Mouse (Mus musculus): Measurements from ENCODE around the gene Morn4. TPM values are rescaled to one million over a fixed set of nuclear protein-coding genes. Genes with fewer than 3 reads are reported as not detected.
"Not testable (repeated sequence)": the region's sequence is repeated elsewhere in the genome, so short reads cannot be mapped to it uniquely, and the experiment has no call there.

The Morn4 gene
- polyA plus RNA-seq, 1 experiment from 2014 or later, result 43.4 TPM

GRCm38 (mm10) chr19:42118596-42118995, 32.4 kb upstream of the Morn4 start:
- no peak for DNase-seq (ENCODE audit: extremely low spot score, low spot score)
- H3K9me3 ChIP-seq, result no peaks in the 10 kb centered on the region
- peaks cover 97% of the 10 kb centered on the region for H3K36me3 ChIP-seq (replicated peaks)
- no peaks in the 10 kb centered on the region for H3K27me3 ChIP-seq (ENCODE audit: poor library complexity, severe bottlenecking)
- WGBS, result 92% methylated on average over 5 of the region's 5 CpGs
- no peaks in the 10 kb centered on the region for H3K4me1 ChIP-seq
- H3K27ac ChIP-seq, result no peak overlapping the region
- H3K4me3 ChIP-seq, result no peak overlapping the region

GRCm38 (mm10) chr19:42118142-42118541, 32.0 kb upstream of the Morn4 start:
- Histone ChIP-seq H3K27ac (no peak overlapping the region), H3K9me3 (no peaks in the 10 kb centered on the region), H3K4me3 (no peak overlapping the region), H3K4me1 (no peaks in the 10 kb centered on the region), H3K36me3 (replicated peaks) (peaks cover 97% of the 10 kb centered on the region), H3K27me3 (ENCODE audit: poor library complexity, severe bottlenecking) (no peaks in the 10 kb centered on the region)
- 96% methylated on average over 9 of the region's 9 CpGs for WGBS
- no peak for DNase-seq (ENCODE audit: extremely low spot score, low spot score)

- H3K27me3 ChIP-seq (ENCODE audit: poor library complexity, severe bottlenecking), result no peaks in the 10 kb centered on the region
- no peak overlapping the region for H3K4me3 ChIP-seq
- DNase-seq (ENCODE audit: extremely low spot score, low spot score), result no peak
- H3K4me1 ChIP-seq, result no peaks in the 10 kb centered on the region
- peaks cover 86% of the 10 kb centered on the region for H3K36me3 ChIP-seq (replicated peaks)
- H3K27ac ChIP-seq, result no peak overlapping the region
- no peaks in the 10 kb centered on the region for H3K9me3 ChIP-seq
- WGBS, result 90% methylated on average over 4 of the region's 4 CpGs
These were observed 29.7 kb upstream of the Morn4 start for GRCm38 (mm10) chr19:42115783-42116335.

- H3K27ac ChIP-seq, result no peak overlapping the region
- H3K4me3 ChIP-seq, result no peak overlapping the region
- no peaks in the 10 kb centered on the region for H3K9me3 ChIP-seq
- no peaks in the 10 kb centered on the region for H3K27me3 ChIP-seq (ENCODE audit: poor library complexity, severe bottlenecking)
- 97% methylated on average over 9 of the region's 9 CpGs for WGBS
- no peak for DNase-seq (ENCODE audit: extremely low spot score, low spot score)
- peaks cover 70% of the 10 kb centered on the region for H3K36me3 ChIP-seq (replicated peaks)
- no peaks in the 10 kb centered on the region for H3K4me1 ChIP-seq
These were observed 18.5 kb upstream of the Morn4 start for GRCm38 (mm10) chr19:42104681-42105080.

- Histone ChIP-seq H3K4me3 (no peak overlapping the region), H3K4me1 (no peaks in the 10 kb centered on the region), H3K27me3 (ENCODE audit: poor library complexity, severe bottlenecking) (no peaks in the 10 kb centered on the region), H3K27ac (no peak overlapping the region), H3K36me3 (replicated peaks) (peaks cover 61% of the 10 kb centered on the region), H3K9me3 (no peaks in the 10 kb centered on the region)
- WGBS, result 93% methylated on average over 3 of the region's 3 CpGs
- DNase-seq (ENCODE audit: extremely low spot score, low spot score), result no peak
These were observed 13.2 kb upstream of the Morn4 start for GRCm38 (mm10) chr19:42099406-42099805.

GRCm38 (mm10) chr19:42090637-42091141, 4.5 kb upstream of the Morn4 start:
- Histone ChIP-seq H3K4me1 (peaks cover 33% of the 10 kb centered on the region), H3K4me3 (peak overlapping the region; percentile 76), H3K27me3 (ENCODE audit: poor library complexity, severe bottlenecking) (no peaks in the 10 kb centered on the region), H3K36me3 (replicated peaks) (peaks cover 27% of the 10 kb centered on the region), H3K9me3 (no peaks in the 10 kb centered on the region), H3K27ac (peak overlapping the region; percentile 91)
- under 1% methylated on average over 51 of the region's 52 CpGs for WGBS
- DNase-seq (ENCODE audit: extremely low spot score, low spot score), result no peak

GRCm38 (mm10) chr19:42089748-42090595, 3.8 kb upstream of the Morn4 start, which contains the start of gene Pi4k2a:
Gene Pi4k2a, plus strand, starts transcription at chr19:42090470.
- Histone ChIP-seq H3K4me1 (peaks cover 39% of the 10 kb centered on the region), H3K4me3 (peak within 1 kb of the TSS; percentile 76), H3K9me3 (no peaks in the 10 kb centered on the region), H3K27ac (peak within 1 kb of the TSS; percentile 91), H3K27me3 (ENCODE audit: poor library complexity, severe bottlenecking) (no peaks in the 10 kb centered on the region), H3K36me3 (replicated peaks) (peaks cover 22% of the 10 kb centered on the region)
- peak; percentile 98 for DNase-seq (ENCODE audit: extremely low spot score, low spot score)
- 2% methylated on average over 55 of the region's 55 CpGs for WGBS

- H3K36me3 ChIP-seq (replicated peaks), result peaks cover 15% of the 10 kb centered on the region
- no peaks in the 10 kb centered on the region for H3K27me3 ChIP-seq (ENCODE audit: poor library complexity, severe bottlenecking)
- WGBS, result 27% methylated on average over 14 of the region's 14 CpGs
- no peaks in the 10 kb centered on the region for H3K9me3 ChIP-seq
- H3K4me3 ChIP-seq, result peak overlapping the region; percentile 76
- DNase-seq (ENCODE audit: extremely low spot score, low spot score), result peak; percentile 49
- peaks cover 39% of the 10 kb centered on the region for H3K4me1 ChIP-seq
- H3K27ac ChIP-seq, result peak overlapping the region; percentile 91
These were observed 3.1 kb upstream of the Morn4 start for GRCm38 (mm10) chr19:42089103-42089747.

- H3K27me3 ChIP-seq (ENCODE audit: poor library complexity, severe bottlenecking), result no peaks in the 10 kb centered on the region
- DNase-seq (ENCODE audit: extremely low spot score, low spot score), result no peak
- H3K36me3 ChIP-seq (replicated peaks), result no peaks in the 10 kb centered on the region
- peak overlapping the region; percentile 83 for H3K4me3 ChIP-seq
- no peaks in the 10 kb centered on the region for H3K9me3 ChIP-seq
- WGBS, result 8% methylated on average over 10 of the region's 10 CpGs
- H3K27ac ChIP-seq, result peak overlapping the region; percentile 93
- H3K4me1 ChIP-seq, result peaks cover 25% of the 10 kb centered on the region
These were observed 467 bp downstream of the Morn4 start for GRCm38 (mm10) chr19:42085690-42086089.

- not testable (repeated sequence) for DNase-seq (ENCODE audit: extremely low spot score, low spot score); H3K27ac ChIP-seq; H3K4me3 ChIP-seq; H3K27me3 ChIP-seq (ENCODE audit: poor library complexity, severe bottlenecking); H3K9me3 ChIP-seq
- H3K4me1 ChIP-seq, result peaks cover 13% of the 10 kb centered on the region
- peaks cover 18% of the 10 kb centered on the region for H3K36me3 ChIP-seq (replicated peaks)
- WGBS, result 96% methylated on average over 5 of the region's 5 CpGs
These were observed 4.5 kb downstream of the Morn4 start for GRCm38 (mm10) chr19:42081613-42082012.

- Histone ChIP-seq H3K4me3 (no peak overlapping the region), H3K4me1 (peaks cover 3% of the 10 kb centered on the region), H3K27me3 (ENCODE audit: poor library complexity, severe bottlenecking) (no peaks in the 10 kb centered on the region), H3K27ac (no peak overlapping the region), H3K36me3 (replicated peaks) (peaks cover 29% of the 10 kb centered on the region), H3K9me3 (no peaks in the 10 kb centered on the region)
- DNase-seq (ENCODE audit: extremely low spot score, low spot score), result no peak
- 89% methylated on average over 11 of the region's 11 CpGs for WGBS
These were observed 5.7 kb downstream of the Morn4 start for GRCm38 (mm10) chr19:42080469-42080868.

- no peak overlapping the region for H3K4me3 ChIP-seq
- no peak overlapping the region for H3K27ac ChIP-seq
- WGBS, result 79% methylated on average over 5 of the region's 5 CpGs
- DNase-seq (ENCODE audit: extremely low spot score, low spot score), result no peak
- no peaks in the 10 kb centered on the region for H3K27me3 ChIP-seq (ENCODE audit: poor library complexity, severe bottlenecking)
- peaks cover 35% of the 10 kb centered on the region for H3K36me3 ChIP-seq (replicated peaks)
- H3K4me1 ChIP-seq, result no peaks in the 10 kb centered on the region
- no peaks in the 10 kb centered on the region for H3K9me3 ChIP-seq
These were observed 6.2 kb downstream of the Morn4 start for GRCm38 (mm10) chr19:42079950-42080349.

- Histone ChIP-seq H3K36me3 (replicated peaks) (peaks cover 41% of the 10 kb centered on the region), H3K4me3 (no peak overlapping the region), H3K27me3 (ENCODE audit: poor library complexity, severe bottlenecking) (no peaks in the 10 kb centered on the region), H3K4me1 (no peaks in the 10 kb centered on the region), H3K9me3 (no peaks in the 10 kb centered on the region), H3K27ac (no peak overlapping the region)
- WGBS, result 96% methylated on average over 12 of the region's 12 CpGs
- no peak for DNase-seq (ENCODE audit: extremely low spot score, low spot score)
These were observed 7.2 kb downstream of the Morn4 start for GRCm38 (mm10) chr19:42079006-42079405.

All from forebrain, embryonic 10.5 days (tissue).